Mouse (Mus musculus) G1E (cell line): Measurements from ENCODE around the gene Il17rc.

Experiments used
- CTCF ChIP-seq: IDR thresholded peaks from 2 replicates; pipeline ENCODE4 v1.5.1; 2012; ENCODE audit warnings: low read depth, low read length, inconsistent platforms, mixed read lengths
- GATA1 ChIP-seq: IDR thresholded peaks from 2 replicates; pipeline ENCODE4 v1.6.1; 2012; ENCODE audit warnings: borderline replicate concordance, low read length, inconsistent platforms, mixed read lengths

DNA sequence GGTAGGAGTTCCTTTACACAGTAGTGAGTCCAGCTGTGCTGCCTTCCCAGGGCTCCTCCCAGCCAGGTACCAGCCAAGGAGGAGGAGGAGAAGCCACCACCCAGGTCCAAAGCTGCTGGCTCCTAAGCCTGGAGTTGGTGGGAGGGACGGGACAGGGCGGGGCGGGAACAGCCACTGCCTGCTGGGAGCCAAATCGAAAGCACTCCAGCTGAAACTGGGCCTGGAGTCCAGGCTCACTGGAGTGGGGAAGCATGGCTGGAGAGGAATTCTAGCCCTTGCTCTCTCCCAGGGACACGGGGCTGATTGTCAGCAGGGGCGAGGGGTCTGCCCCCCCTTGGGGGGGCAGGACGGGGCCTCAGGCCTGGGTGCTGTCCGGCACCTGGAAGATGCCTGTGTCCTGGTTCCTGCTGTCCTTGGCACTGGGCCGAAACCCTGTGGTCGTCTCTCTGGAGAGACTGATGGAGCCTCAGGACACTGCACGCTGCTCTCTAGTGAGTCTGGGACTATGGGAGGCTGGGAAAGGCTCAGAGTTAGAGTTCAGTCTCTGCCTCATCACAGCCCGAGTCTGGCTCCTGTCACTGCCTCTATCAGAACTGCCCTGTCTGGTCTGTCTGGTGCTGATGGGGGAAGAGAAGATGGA lies at the start of gene Il17rc:
- TF ChIP-seq CTCF (no peak), GATA1 (no peak)
